Mouse (Mus musculus): ENCODE measurements around the gene Ccdc180.

Ccdc180 gene

DNA sequence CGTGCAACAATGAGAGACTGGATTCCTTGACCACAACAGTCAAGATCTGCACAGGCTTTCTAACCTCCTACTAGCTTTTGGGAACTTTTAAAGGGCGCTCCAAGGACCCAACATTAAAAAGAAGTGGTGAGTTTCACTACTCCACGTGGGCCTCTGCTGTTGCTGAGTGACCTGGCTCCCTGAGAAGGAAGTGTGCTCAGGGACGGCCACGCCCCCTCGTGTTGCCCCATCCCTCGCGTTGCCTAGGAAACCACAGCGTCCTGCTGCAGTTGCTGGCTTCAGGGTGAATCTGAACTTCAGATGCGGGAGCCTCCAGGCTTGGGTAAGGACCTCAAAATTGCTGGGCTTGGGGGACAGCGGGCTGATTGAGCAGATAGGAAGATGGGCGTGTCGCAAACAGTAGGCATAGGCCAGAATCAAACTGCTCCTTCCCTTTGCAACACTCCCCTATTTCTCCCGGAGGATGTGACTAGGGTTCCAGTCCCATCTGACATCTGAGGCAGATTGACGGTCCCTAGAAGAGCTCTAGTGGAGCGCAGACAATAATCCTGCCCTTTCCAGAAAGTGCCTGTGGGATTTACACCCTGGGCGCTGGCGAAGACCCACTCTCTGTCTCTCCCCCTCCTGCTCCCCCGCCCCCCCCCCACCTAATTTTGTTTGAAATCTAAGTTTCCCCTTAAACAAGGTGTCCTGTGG lies at the start of gene Ccdc180:
Gene Ccdc180, plus strand, starts transcription at position 238 of the 696 bp plus-strand sequence.
- DNase-seq (ENCODE audit: low spot score) = peak; percentile 75

- peak; percentile 24 for DNase-seq (ENCODE audit: low spot score)
Measured at GRCm38 (mm10) chr4:45844355-45844754, 45.7 kb upstream of the Ccdc180 start.

GRCm38 (mm10) chr4:45846263-45846662 lies 43.8 kb upstream of the Ccdc180 start:
- DNase-seq (ENCODE audit: low spot score) = no peak

GRCm38 (mm10) chr4:45848109-45848824 lies 41.8 kb upstream of the Ccdc180 start, which contains the start of gene Stra6l:
Stra6l (plus strand) TSS chr4:45848664.
- DNase-seq (ENCODE audit: low spot score) = no peak

- no peak for DNase-seq (ENCODE audit: low spot score)
Measured at GRCm38 (mm10) chr4:45848825-45849156, 41.3 kb upstream of the Ccdc180 start.

DNA sequence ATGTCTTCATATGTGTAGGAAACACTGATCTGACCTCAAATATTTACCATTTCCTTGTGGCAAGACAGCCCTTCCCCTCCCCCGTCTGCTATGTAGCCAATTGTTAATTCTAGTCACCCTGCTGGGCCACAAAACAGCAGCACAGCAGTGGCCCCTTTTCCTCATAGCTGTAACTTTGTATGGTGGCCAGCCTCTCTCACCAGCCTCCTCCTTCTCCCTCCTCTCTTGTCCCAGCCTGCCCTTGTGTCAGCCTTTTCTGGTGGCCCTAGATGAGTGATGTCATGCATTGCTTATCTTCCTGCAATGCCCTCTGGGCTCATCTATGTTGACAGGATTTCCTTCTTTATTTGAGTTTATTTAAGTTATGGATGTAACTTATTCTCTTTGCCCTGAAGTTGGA lies 40.7 kb upstream of the Ccdc180 start:
- no peak for DNase-seq (ENCODE audit: low spot score)

DNA sequence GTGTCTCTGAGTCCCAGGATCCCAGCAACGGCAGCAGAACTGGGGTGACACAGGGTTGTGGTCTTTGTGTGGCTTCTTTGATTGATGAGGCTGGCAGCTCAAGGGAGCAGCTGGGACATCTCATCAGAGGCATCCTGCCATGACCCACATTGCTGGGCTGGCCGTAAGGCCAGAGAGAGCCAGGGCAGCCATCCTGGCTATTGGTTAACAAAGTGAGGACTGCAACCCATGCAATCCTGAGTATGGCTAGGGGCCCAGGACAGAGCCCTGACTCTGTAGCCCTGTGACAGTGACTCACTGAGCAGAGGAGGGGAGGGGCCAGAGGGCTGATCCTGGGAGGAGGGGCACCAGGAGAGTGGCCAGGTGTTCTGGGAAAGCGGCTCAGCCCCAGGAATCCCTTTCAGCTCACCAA lies 38.5 kb upstream of the Ccdc180 start:
- DNase-seq (ENCODE audit: low spot score) = no peak

GRCm38 (mm10) chr4:45853496-45854246 lies 36.4 kb upstream of the Ccdc180 start:
- DNase-seq (ENCODE audit: low spot score) = no peak

- DNase-seq (ENCODE audit: low spot score) = peak; percentile 84
Measured at GRCm38 (mm10) chr4:45855803-45856424, 34.2 kb upstream of the Ccdc180 start.

- DNase-seq (ENCODE audit: low spot score) = no peak
Measured at GRCm38 (mm10) chr4:45861160-45861559, 28.9 kb upstream of the Ccdc180 start.

GRCm38 (mm10) chr4:45867416-45867815 lies 22.7 kb upstream of the Ccdc180 start:
- DNase-seq (ENCODE audit: low spot score) = no peak

GRCm38 (mm10) chr4:45869021-45869815 lies 20.9 kb upstream of the Ccdc180 start:
- no peak for DNase-seq (ENCODE audit: low spot score)

- DNase-seq (ENCODE audit: low spot score) = no peak
Measured at GRCm38 (mm10) chr4:45872147-45872546, 18.0 kb upstream of the Ccdc180 start.

DNA sequence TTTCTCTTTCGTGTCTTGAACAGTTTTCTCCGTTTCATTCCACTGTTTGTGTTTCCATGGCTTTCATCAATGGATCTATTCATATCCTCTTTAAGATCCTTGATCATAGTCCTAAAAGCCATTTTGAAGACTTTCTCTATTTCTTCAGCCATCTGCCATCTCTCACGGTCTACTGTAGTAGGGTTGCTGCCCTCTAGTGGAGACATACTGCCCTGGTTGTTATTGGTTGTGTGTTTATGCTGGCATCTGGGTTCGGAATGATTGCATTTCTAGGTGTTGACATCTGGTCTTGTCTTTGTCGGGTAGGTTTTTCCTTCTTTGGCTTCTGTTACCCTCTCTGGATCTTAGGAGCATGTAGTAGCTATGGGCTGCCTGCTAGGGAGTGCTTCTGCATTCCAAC lies 11.2 kb upstream of the Ccdc180 start:
- peak; percentile 28 for DNase-seq (ENCODE audit: low spot score)

DNA sequence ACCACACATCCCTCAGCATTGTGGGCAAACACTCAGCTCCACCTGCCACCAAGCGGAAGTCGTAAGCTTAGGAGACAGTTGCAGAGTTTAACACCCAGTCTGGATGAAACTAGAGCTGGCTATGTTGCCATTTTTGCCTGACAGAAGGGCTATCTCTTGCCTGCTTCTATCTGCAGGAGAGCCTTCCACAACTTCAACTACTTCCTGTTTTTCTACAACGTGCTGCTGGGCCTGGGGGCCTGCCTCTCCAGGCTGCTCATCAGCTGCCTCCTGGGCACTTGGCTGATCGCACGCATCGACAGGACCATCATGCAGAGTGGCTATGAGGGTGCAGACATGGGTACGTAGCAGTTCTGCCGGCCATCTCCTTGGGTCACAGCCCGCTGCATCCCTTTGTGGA lies 7.6 kb upstream of the Ccdc180 start:
- DNase-seq (ENCODE audit: low spot score) = no peak

DNA sequence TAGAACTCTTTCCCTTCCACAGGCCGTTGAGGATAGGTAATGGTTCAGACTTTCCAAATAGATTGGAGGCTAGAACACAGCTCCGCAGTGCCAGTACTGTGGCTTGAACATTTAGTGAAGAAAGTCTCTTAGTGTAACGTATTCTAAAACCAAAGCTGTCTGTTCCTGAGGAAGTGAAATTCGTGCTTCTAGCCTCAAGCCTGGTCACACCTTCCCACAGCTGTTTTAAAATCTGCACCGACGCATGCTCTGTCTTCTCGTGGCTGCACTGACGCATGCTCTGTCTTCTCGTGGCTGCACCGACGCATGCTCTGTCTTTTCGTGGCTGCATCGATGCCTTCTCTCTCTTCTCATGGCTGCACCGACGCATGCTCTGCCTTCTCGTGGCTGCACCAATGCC lies 6.9 kb upstream of the Ccdc180 start:
- no peak for DNase-seq (ENCODE audit: low spot score)

DNA sequence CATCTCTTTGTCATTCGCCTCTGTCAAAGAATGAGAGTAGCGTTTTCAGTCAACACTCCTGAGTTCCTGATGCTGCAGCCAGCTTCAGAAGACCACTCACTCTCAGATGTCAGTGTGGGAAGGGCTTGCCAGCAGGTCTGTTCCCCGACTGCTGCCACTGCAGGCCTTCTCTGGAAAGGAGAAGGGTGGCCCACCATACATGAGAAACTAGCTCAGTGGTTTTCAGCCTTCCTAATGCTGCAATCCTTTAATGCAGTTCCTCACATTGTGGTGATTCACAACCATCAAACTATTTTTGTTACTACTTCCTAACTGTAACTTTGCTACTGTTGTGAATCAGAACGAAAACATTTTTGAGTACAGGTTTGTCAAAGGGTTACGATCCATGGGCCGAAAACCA lies 616 bp upstream of the Ccdc180 start:
- DNase-seq (ENCODE audit: low spot score) = no peak

- DNase-seq (ENCODE audit: low spot score) = no peak
Measured at GRCm38 (mm10) chr4:45896425-45897081, 6.5 kb downstream of the Ccdc180 start.

DNA sequence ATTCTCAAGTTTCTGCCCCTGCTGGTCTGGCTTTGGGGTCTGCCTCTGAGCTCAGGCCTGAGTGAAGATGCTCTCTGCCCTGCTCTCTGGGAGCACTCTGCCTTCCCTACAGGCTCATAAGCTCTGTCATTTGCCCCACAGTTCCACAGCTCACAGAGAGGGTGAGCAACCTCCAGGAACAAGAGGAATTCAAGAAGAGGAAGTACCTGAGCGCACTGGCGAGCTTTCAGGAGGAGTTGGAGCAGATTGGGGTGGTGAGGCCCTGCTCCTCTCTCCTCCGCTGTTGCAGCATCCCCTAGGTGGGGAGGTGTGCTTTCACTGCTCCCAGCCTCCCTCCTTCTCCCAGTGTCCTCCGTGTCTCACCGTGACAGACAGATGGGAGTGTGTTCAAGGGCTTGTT lies 8.3 kb downstream of the Ccdc180 start:
- no peak for DNase-seq (ENCODE audit: low spot score)

GRCm38 (mm10) chr4:45909256-45909655 lies 19.2 kb downstream of the Ccdc180 start:
- DNase-seq (ENCODE audit: low spot score) = no peak

GRCm38 (mm10) chr4:45909924-45910323 lies 19.8 kb downstream of the Ccdc180 start:
- DNase-seq (ENCODE audit: low spot score) = no peak
